Mouse (Mus musculus): ENCODE results near the gene Kcnmb1. TPM values are rescaled to one million over a fixed set of nuclear protein-coding genes. Genes with fewer than 3 reads are reported as not detected.

Kcnmb1 gene
- polyA plus RNA-seq, 1 experiment from 2014 or later = 0.20 TPM

- H3K4me1 ChIP-seq (replicated peaks; ENCODE audit: control insufficient read depth, insufficient read depth, low read length) = no peaks in the 10 kb centered on the region
- H3K27ac ChIP-seq (ENCODE audit: low read depth, low read length) = no peak overlapping the region
- DNase-seq (ENCODE audit: low spot score) (no peak), ATAC-seq (ENCODE audit: low FRiP score) (no peak)
- H3K4me3 ChIP-seq (ENCODE audit: low read depth, low read length) = no peak overlapping the region
- 82% methylated on average over 6 of the region's 6 CpGs for WGBS
- no peaks in the 10 kb centered on the region for H3K9me3 ChIP-seq (ENCODE audit: control insufficient read depth, low read length)
- H3K9ac ChIP-seq (ENCODE audit: low read depth, low read length) = no peak overlapping the region
- no peaks in the 10 kb centered on the region for H3K27me3 ChIP-seq (ENCODE audit: control insufficient read depth, insufficient read depth, low read length)
- H3K36me3 ChIP-seq (ENCODE audit: control insufficient read depth, insufficient read depth, low read length) = no peaks in the 10 kb centered on the region
- no peak overlapping the region for H3K4me2 ChIP-seq (replicated peaks; ENCODE audit: low read depth, low read length)
Observed at GRCm38 (mm10) chr11:34012007-34012652, 49.3 kb downstream of the Kcnmb1 start.

Other genes with a start within 250 kb of the Kcnmb1 start
- gene Kcnip1, start 30.1 kb downstream of the Kcnmb1 start, polyA plus RNA-seq (2014; fragmentation: Nextera tagmentation; extraction: Ambion mirVana) = 14.4 and 15.5 TPM in 2 replicates
- gene Lcp2, start 83.9 kb downstream of the Kcnmb1 start, polyA plus RNA-seq (2014; fragmentation: Nextera tagmentation; extraction: Ambion mirVana) = 2.4 and 2.8 TPM in 2 replicates
- 1.8 and 4.3 TPM in 2 replicates for gene 4930469K13Rik, start 135.5 kb downstream of the Kcnmb1 start, polyA plus RNA-seq (2014; fragmentation: Nextera tagmentation; extraction: Ambion mirVana)
- gene Foxi1, start 245.1 kb downstream of the Kcnmb1 start, polyA plus RNA-seq (2014; fragmentation: Nextera tagmentation; extraction: Ambion mirVana) = 0.38 TPM in 1 of 2 replicates, not detected in the other

Measured in hindbrain, embryonic 11.5 days (tissue).